Mouse (Mus musculus): ENCODE measurements around the gene Cabp7.

- TF ChIP-seq CTCF (conservative IDR thresholded peaks at IDR 0.05 in 1 of 2, IDR thresholded peaks at IDR 0.05 in 1 of 2; ENCODE audit: low read depth in 2 of 2, low read length in 2 of 2) (no peak), SIN3A (IDR thresholded peaks at IDR 0.05; ENCODE audit: low read length) (no peak), E2F4 (IDR thresholded peaks at IDR 0.05; ENCODE audit: insufficient replicate concordance, low read depth, low read length) (no peak), JUN (IDR thresholded peaks at IDR 0.05; ENCODE audit: insufficient read depth, low read depth, low read length) (no peak), ZKSCAN1 (IDR thresholded peaks at IDR 0.05; ENCODE audit: borderline replicate concordance, low read depth, low read length) (no peak), GABPA (IDR thresholded peaks at IDR 0.05; ENCODE audit: insufficient replicate concordance, low read depth, low read length) (no peak), EP300 (IDR thresholded peaks at IDR 0.05; ENCODE audit: low read length) (no peak), ZMIZ1 (IDR thresholded peaks at IDR 0.05; ENCODE audit: low read depth, low read length) (no peak)
Measured at GRCm38 (mm10) chr11:4718548-4718947, 28.0 kb downstream of the Cabp7 start.
